Mouse (Mus musculus): ENCODE measurements around the gene Olfr263.

DNA sequence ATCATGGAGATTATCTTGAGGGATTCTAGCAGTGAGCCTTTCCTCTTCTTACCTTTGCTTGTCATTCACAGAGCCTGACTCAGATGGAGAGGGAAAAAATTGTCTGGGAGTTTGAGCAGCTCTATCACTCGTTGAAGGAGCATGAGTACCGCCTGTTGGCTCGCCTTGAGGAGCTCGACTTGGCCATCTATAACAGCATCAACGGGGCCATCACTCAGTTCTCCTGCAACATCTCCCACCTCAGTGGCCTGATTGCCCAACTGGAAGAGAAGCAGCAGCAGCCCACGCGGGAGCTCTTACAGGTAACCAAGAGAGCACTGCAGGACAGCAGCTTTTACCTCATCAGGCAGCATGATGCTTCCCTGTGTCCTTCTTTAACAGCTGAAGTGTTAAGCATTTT is 54.2 kb downstream of the Olfr263 start:
- TF ChIP-seq CTCF (IDR thresholded peaks at IDR 0.05; ENCODE audit: borderline replicate concordance, insufficient read depth, low read depth, low read length) (no peak), POLR2A (IDR thresholded peaks at IDR 0.05; ENCODE audit: borderline replicate concordance, insufficient read depth, low read length) (no peak)
